Mouse (Mus musculus): ENCODE data around the gene Gm10401.
"Not testable (repeated sequence)": the region's sequence is repeated elsewhere in the genome, so short reads cannot be mapped to it uniquely, and the experiment has no call there.

Gene Gm10401

DNA sequence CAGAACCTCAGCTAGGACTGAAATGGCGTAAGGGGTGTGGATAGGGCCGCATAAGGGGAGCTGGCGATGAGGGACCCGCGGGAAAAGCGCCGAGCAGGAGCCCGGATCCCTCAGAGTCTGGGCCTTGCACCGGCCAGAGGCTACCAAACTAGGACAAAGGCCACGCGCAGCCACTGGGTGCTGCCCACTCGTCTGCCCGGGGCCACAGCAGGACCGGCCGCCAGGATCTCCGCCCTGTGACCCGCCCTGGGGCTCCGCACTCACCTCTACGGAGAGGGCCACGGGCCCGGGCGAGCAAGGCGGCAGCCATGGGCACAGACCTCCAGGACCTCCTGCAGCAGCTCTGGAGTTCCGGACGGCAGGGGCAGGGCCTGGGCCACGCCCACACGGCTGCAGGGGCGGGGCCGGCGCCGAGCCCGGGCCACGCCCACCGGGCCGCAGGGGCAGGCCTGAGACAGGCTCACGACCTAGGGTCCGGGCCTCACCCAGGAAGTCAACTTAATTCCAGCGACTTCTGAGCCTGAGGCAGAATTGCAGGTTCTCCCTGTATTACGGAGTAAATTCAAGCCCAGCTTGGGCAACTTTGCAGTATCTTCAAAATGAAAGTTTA, 21.0 kb upstream of the Gm10401 start, which contains the start of gene Acads:
Acads (minus strand) TSS at position 386 of the 610 bp plus-strand sequence.
- DNase-seq = peak; percentile 48 to 62

DNA sequence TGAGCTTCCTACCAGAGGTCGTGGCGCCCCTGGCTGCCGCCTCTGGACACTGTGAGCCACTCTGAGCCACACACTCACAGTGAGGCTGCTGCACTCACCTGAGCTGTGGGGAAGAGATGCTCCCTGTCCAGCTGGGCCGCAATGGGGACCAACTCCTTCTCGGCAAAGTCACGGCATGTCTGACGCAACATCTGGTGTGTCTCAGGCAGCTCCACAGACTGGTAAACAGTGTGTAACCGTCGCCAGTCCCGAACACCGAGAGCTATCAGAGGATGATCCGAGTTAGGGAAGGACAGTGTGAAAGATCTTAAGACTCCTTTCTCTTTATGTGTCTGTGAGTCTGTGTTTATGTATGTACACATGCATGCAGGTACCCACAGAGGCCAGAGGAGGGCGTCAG, 19.4 kb upstream of the Gm10401 start:
- no peak for DNase-seq

DNA sequence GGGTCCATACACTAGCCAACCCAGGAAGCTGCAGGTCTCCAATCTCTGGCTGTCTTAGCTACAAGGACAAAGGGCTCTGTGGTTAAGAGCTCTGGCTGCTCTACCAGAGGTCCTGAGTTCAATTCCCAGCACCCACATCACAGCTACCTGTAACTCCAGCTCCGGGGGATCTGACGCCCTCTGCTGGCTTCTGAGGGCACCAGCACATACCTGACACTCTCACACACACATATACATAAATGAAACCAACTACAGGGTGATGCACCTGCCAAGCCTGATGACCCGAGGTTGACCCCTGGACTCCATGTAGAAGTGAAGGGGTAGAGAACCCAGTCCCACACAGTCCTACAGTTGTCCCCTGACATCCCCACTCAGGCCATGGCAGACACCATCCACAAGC, 18.3 kb upstream of the Gm10401 start:
- no peak for DNase-seq

- no peak for DNase-seq
These were observed 16.4 kb upstream of the Gm10401 start for GRCm38 (mm10) chr5:115114501-115114900.

DNA sequence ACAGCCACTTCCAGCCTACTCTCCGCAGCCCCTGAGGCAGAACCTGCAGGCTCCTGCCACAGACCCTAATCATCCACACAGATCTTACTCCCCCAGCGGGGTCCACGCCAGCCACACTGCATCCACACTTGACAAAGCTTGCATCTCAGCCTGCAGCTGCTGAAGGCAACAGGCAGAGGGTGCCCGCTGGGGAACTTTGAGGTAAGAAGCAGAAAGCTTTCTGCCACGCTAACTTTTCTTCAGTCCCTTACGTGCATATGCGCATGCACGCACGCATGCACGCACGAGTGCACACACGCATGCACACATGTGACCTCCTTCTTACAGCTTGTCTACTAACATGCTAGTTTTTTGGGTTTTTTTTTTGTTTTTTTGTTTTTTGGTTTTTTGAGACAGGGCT, 15.1 kb upstream of the Gm10401 start:
- no peak for DNase-seq

DNA sequence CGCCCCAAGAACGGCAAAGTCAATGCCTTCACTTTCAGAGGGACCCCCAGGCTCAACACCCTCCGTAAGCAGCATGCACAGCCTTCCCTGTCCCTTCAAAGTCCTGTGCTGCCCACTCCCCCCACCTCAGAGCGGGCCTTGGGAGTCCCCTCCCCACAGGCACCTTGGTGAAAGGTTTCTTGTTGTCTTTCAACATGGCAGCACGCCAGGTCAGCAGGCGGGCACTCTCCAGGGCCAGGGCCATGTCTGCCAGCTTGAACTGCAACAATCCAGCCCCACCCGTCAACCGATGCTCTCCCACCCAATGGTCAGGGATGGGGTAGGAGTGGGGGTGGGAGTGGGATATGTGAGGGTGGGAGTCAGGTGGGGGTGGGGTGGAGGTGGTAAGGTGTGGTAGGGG, 13.1 kb upstream of the Gm10401 start:
- no peak for DNase-seq

DNA sequence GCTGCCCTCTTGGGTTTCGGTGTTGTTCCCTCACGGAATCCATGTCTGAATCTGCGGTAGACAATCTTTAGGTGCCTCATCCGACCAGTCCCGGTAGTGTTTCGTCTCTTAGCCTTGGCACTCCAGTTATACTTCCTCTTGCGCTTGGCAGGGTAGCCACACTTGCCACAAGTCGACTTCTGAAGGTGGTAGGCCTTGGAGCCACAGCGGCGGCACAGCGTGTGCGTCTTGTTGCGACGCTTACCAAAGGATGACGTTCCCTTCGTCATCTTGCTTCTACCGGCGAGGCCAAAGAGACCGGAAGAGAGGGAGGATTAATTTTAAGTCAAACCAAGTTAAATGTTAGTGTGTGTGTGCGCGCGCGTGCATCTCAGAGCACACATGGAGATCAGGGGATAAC, 5.2 kb upstream of the Gm10401 start:
- DNase-seq = not testable (repeated sequence)

- DNase-seq = no peak
These were observed 4.1 kb upstream of the Gm10401 start for GRCm38 (mm10) chr5:115102231-115102630.

GRCm38 (mm10) chr5:115100473-115100872, 2.4 kb upstream of the Gm10401 start:
- DNase-seq = no peak

DNA sequence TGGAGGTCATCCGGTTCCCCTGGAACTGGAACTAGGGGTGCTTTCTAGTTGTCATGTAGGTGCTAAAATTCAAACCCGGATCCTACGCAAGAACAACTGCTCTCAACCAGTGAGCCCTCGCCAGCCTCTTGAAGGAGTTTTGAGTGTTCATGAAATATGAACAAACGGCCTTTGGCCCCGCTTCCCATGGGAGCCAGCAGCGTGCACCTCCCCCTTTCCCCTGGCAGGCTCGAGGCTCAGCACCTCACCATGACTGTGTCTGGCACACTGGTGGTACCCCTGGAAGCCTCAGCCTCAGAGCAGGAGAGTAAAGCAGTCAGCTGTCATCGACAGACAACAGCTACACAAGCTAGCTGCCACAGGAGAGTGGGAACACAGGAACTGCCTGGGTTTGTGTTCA, 1.9 kb upstream of the Gm10401 start:
- DNase-seq = no peak

GRCm38 (mm10) chr5:115099530-115099929, 1.4 kb upstream of the Gm10401 start:
- no peak for DNase-seq

DNA sequence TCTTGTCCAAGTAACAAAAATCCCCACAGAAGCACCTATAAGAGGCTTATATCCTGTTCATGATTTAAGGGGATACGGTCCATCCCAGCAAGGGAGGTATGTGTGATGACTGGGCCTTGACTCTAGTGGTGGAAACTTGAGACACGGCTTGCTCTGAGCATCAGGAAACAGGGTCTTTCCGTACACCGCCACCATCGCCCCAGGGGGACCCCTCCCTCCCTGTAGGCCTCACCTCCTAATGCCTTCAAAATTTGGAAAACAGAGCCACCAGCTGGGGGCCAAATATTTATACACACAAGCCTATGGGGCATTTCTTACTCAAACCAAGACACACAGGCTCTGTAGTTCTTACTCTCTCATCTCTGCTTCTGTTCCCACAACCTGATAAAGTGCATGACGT, 6.3 kb downstream of the Gm10401 start:
- DNase-seq = no peak

DNA sequence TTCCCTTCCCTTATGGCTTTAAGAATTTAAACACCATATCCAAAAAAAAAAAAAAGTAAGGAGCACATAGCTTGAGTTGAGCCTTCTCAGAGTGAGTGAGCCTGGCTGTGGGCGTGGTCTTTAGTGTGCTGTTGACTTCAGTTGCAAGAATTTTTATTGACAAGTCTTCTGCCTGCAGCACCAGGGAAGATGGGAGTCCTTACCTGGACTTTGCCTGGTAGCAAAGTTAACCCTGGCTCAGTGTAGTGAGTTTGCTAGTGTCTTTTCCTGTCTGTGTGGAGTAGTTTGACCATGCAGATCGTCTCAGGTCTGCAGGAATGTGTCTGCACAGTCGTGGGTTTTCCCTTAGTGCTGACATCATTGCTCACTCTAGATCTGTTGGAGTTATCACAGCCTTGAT, 7.1 kb downstream of the Gm10401 start:
- DNase-seq = no peak

DNA sequence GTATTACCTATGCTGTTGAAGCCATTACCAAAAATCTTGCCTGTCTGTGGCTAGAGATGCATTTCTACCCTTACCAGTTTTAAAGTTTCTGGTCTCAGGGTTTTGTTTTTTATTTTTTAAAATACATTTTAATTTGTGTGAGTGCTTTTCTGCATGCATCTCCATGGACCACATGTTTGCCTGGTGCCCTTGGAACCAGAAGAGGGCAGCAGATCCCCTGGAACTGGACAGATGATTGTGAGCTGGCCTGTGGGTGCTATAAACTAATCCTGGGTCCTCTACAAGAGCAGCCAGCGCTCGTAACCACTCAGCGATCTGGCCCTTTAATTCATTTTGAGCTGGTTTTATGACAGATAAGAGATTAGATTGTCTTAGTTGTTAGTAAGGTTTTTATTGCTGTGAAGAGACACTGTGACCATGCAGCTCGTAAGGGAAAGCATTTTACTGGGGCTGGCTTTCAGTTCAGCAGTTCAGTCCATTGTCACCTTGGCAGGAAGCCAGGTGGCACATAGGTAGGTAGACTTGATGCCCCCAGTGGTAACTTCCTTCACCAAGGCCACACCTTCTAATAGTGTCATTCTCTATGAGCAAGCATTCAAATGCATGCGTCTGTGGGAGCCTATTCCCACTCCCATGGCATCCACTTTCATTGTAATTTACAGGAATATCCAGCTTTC, 8.4 kb downstream of the Gm10401 start:
- DNase-seq = no peak

- no peak for DNase-seq
These were observed 12.4 kb downstream of the Gm10401 start for GRCm38 (mm10) chr5:115085675-115086074.

- DNase-seq = no peak
These were observed 14.6 kb downstream of the Gm10401 start for GRCm38 (mm10) chr5:115083492-115083891.

DNA sequence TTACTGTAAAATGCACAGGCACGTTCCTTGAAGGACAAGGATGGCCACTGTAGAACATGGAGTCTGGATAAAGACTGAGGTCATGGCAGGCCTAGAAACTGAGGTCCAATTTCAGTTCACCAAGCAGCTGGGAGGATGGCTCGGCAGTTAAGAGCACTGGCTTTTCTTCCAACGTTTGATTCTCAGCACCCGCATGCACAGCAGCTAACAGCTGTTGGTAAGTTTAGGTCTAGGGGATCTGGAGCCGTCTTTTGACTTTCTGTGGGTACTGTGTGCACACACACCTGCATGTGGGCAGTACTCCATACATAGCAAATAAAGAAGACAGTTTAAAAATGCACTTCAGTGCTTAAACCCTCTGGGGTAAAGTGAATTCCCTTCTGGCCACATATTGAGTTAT, 16.5 kb downstream of the Gm10401 start:
- no peak for DNase-seq

DNA sequence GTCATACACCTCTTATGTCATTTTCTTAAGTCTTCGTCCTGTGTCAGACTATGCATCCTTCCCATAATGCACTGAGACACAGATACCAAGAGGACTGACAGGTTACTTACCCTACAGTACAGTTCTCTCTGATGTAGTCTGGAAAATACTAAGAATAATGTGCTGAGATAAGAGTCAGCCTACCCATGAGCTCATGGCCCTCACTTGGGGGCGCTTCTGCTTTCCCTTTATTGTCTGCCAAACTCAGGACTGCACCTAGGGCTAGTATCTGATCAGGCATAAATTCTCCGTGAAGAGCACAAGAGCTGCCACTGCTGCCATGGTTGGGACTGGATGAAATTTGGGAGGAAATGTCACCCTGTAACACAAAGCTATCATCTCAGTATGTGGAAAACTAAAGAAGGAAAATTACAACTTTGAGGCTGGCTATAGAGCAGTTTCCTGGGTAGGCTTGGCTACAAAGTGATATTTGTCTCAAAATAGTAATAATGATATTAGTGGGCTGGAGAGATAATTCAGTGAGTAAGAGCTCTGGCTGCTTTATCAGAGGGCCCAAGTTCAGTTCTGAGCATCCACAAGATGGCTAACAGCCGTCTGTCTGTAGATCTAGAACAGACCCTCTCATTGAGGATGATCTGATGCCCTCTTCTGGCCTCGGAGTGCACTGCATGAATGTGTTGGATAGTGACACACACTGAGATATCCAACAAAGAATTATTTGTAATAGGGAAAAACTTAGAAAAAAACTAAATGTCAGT, 21.8 kb downstream of the Gm10401 start:
- DNase-seq = peak; percentile 80 to 87

DNA sequence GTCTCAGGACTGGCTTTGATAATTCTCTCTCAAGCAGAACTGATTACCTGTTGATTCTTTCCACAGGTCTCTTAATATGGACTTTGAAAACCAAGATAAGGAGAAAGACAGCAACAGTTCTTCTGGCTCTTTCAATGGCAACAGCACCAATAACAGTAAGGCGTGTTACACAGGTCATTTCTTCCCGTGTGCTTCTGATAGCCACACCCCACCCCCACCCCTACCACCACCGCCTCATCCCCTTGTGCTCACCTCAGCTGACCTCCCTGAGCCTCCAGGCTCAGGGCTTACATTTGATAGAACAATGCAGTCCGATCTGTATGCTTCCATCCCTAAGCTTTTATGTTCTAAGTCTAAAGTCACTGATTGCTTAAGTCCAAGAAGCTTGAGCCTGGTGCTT, 23.3 kb downstream of the Gm10401 start:
- no peak for DNase-seq

DNA sequence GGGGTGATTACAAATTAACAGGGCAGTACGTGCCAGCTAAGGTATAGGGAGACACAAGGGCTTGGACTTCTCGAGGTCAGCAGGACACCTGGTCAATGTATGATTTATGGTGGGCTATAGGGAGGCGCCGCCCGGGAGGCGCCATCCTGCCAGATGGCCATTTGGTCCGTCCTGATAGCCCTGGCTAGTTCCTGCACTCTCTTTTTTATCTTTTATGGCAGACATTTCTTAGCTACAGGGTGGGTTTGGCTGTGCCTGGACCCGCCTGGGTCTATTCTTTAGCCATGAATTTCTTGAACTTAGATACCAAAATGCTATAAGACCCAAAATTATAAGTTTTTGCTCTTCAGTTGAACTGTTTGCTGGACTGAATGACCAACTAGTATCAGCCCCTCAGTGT, 24.8 kb downstream of the Gm10401 start:
- not testable (repeated sequence) for DNase-seq

GRCm38 (mm10) chr5:115072143-115072542, 26.0 kb downstream of the Gm10401 start:
- peak in 1 of 2 experiments; percentile 30 for DNase-seq

DNA sequence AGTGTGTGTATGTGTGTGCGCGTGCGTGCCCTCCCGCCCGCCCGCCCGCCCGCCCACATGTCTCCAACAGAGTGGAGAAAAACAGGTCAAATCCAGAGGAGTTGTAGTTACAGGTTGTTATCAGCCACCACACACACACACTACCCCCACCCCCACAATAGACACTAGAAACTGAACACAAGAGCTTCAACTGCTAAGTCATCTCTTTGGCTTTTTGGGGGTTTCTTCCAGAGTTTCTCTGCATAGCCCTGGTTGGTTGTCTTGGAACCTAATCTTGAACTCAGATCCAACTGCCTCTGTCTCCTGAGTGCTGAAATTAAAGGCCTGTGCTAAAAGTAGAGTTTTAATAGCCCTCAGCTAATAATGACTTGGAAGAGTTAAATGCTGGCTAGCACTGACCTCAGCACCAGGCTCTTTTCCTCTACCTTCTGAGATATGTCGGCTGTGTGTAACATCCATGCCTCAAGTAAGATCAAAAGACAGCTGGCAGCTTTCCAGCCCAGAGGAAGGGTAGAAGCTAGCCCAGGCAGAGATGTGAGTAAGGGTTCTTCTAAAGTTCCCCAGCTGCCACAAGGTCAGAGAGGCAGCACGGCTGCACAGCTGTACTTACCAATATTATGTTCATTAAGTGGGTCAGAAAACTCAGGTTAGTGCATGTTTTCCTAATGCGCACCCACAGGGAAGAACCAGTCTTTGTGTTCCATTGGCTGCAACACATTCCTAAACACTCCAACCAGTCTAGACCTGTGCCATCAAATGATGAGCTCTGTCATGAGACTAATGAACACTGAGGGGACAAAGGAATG, 26.8 kb downstream of the Gm10401 start:
- DNase-seq = peak; percentile 28 to 31

DNA sequence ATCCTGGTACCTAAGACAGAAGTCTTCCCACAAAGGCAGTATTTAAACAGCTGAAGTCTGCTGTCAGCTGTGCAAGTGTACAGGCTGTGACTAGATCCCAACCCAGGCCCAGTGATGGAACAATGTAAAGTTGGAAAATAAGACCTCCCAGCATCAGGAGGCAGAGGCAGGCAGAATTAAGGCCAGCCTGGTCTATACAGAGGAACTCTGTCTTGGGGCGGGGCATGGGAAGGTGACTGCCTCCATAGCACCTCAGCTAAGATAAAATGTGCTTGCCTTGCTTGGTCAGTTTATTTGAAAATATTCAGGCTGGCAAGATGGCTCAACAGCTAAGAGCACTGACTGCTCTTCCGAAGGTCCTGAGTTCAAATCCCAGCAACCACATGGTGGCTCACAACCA, 27.6 kb downstream of the Gm10401 start:
- DNase-seq = no peak

All from cerebellum, postnatal 14 days (tissue).